Mouse (Mus musculus): Measurements from ENCODE around the gene Park7. TPM values are rescaled to one million over a fixed set of nuclear protein-coding genes. Genes with fewer than 3 reads are reported as not detected.
"Not testable (repeated sequence)": the region's sequence is repeated elsewhere in the genome, so short reads cannot be mapped to it uniquely, and the experiment has no call there.

Park7 gene
- total RNA-seq, 1 experiment = 393 TPM

- H3K27ac ChIP-seq (ENCODE audit: insufficient read depth, low read depth, low read length, poor library complexity, severe bottlenecking) = no peak overlapping the region
- in situ Hi-C loops (cut with MboI; ENCODE audit: low sequenced_read_pairs in 2 of 2, unreplicated experiment in 2 of 2) = no loop called here
- H3K4me3 ChIP-seq (ENCODE audit: insufficient read depth in 1 of 2, low read depth in 1 of 2, low read length in 2 of 2, poor library complexity in 1 of 2, severe bottlenecking in 1 of 2) = peak overlapping the region; percentile 71 to 73
- H3K9me3 ChIP-seq (ENCODE audit: control insufficient read depth, insufficient read depth, low read depth, low read length) = no peaks in the 10 kb centered on the region
- TF ChIP-seq ZNF384 (IDR thresholded peaks at IDR 0.05; ENCODE audit: low read depth, low read length) = no peak
- no peak for TF ChIP-seq CHD2 (IDR thresholded peaks at IDR 0.05; ENCODE audit: low read depth, low read length)
- TF ChIP-seq HCFC1 (IDR thresholded peaks at IDR 0.05; ENCODE audit: borderline replicate concordance, insufficient read depth, low read length) = no peak
- TF ChIP-seq MAFK (IDR thresholded peaks at IDR 0.05; ENCODE audit: insufficient read depth, low read depth, low read length) = no peak
- no peak for TF ChIP-seq ZC3H11A (IDR thresholded peaks at IDR 0.05; ENCODE audit: borderline replicate concordance, low read depth, low read length)
- peak overlapping the region; percentile 83 for H3K9ac ChIP-seq (ENCODE audit: insufficient read depth, low read depth, low read length, poor library complexity, severe bottlenecking)
- H3K36me3 ChIP-seq (ENCODE audit: control insufficient read depth, insufficient read depth, low read length, poor library complexity, severe bottlenecking) = no peaks in the 10 kb centered on the region
- H3K4me1 ChIP-seq (ENCODE audit: control insufficient read depth in 2 of 2, insufficient read depth in 2 of 2, low read length in 2 of 2, poor library complexity in 1 of 2) = peaks cover 0 to 4% of the 10 kb centered on the region in 2 experiments; a peak in 2 of 4 replicates
- no peak for DNase-seq (ENCODE audit: low read depth, low spot score)
Measured at GRCm38 (mm10) chr4:150913743-150914142, 494 bp downstream of the Park7 start.

- Histone ChIP-seq H3K4me3 (ENCODE audit: insufficient read depth in 1 of 2, low read depth in 1 of 2, low read length in 2 of 2, poor library complexity in 1 of 2, severe bottlenecking in 1 of 2) (peak overlapping the region in 1 of 2 experiments; percentile 15; a peak in 1 of 4 replicates), H3K9ac (ENCODE audit: insufficient read depth, low read depth, low read length, poor library complexity, severe bottlenecking) (peak overlapping the region; percentile 61; the same call in 1 of the 2 replicates), H3K4me1 (ENCODE audit: control insufficient read depth in 2 of 2, insufficient read depth in 2 of 2, low read length in 2 of 2, poor library complexity in 1 of 2) (peaks cover 0 to 11% of the 10 kb centered on the region in 2 experiments; a peak in 2 of 4 replicates), H3K36me3 (ENCODE audit: control insufficient read depth, insufficient read depth, low read length, poor library complexity, severe bottlenecking) (peaks cover 19% of the 10 kb centered on the region), H3K9me3 (ENCODE audit: control insufficient read depth, insufficient read depth, low read depth, low read length) (no peaks in the 10 kb centered on the region), H3K27ac (ENCODE audit: insufficient read depth, low read depth, low read length, poor library complexity, severe bottlenecking) (peak overlapping the region; percentile 12; the same call in 1 of the 2 replicates)
- in situ Hi-C loops (cut with MboI; ENCODE audit: low sequenced_read_pairs in 2 of 2, unreplicated experiment in 2 of 2) = no loop called here
- TF ChIP-seq ZC3H11A (IDR thresholded peaks at IDR 0.05; ENCODE audit: borderline replicate concordance, low read depth, low read length) = no peak; the same call in 1 of the 2 replicates
- TF ChIP-seq MAFK (IDR thresholded peaks at IDR 0.05; ENCODE audit: insufficient read depth, low read depth, low read length) = no peak
- no peak for TF ChIP-seq HCFC1 (IDR thresholded peaks at IDR 0.05; ENCODE audit: borderline replicate concordance, insufficient read depth, low read length)
- no peak for TF ChIP-seq CHD2 (IDR thresholded peaks at IDR 0.05; ENCODE audit: low read depth, low read length)
- no peak for TF ChIP-seq ZNF384 (IDR thresholded peaks at IDR 0.05; ENCODE audit: low read depth, low read length)
- DNase-seq (ENCODE audit: low read depth, low spot score) = no peak
Measured at GRCm38 (mm10) chr4:150910164-150910951, 3.9 kb downstream of the Park7 start.

- peak; percentile 99 for DNase-seq (ENCODE audit: low read depth, low spot score)
- Histone ChIP-seq H3K27ac (ENCODE audit: insufficient read depth, low read depth, low read length, poor library complexity, severe bottlenecking) (peak overlapping the region; percentile 64), H3K9ac (ENCODE audit: insufficient read depth, low read depth, low read length, poor library complexity, severe bottlenecking) (peak overlapping the region; percentile 93), H3K4me3 (ENCODE audit: insufficient read depth in 1 of 2, low read depth in 1 of 2, low read length in 2 of 2, poor library complexity in 1 of 2, severe bottlenecking in 1 of 2) (peak overlapping the region; percentile 75 to 92), H3K36me3 (ENCODE audit: control insufficient read depth, insufficient read depth, low read length, poor library complexity, severe bottlenecking) (peaks cover 22% of the 10 kb centered on the region), H3K4me1 (ENCODE audit: control insufficient read depth in 2 of 2, insufficient read depth in 2 of 2, low read length in 2 of 2, poor library complexity in 1 of 2) (peaks cover 0 to 9% of the 10 kb centered on the region in 2 experiments; a peak in 2 of 4 replicates), H3K9me3 (ENCODE audit: control insufficient read depth, insufficient read depth, low read depth, low read length) (no peaks in the 10 kb centered on the region)
- no peak for TF ChIP-seq ZNF384 (IDR thresholded peaks at IDR 0.05; ENCODE audit: low read depth, low read length)
- TF ChIP-seq CHD2 (IDR thresholded peaks at IDR 0.05; ENCODE audit: low read depth, low read length) = no peak
- TF ChIP-seq ZC3H11A (IDR thresholded peaks at IDR 0.05; ENCODE audit: borderline replicate concordance, low read depth, low read length) = no peak
- TF ChIP-seq MAFK (IDR thresholded peaks at IDR 0.05; ENCODE audit: insufficient read depth, low read depth, low read length) = no peak
- no peak for TF ChIP-seq HCFC1 (IDR thresholded peaks at IDR 0.05; ENCODE audit: borderline replicate concordance, insufficient read depth, low read length)
- in situ Hi-C loops (cut with MboI; ENCODE audit: low sequenced_read_pairs in 2 of 2, unreplicated experiment in 2 of 2) = loop anchor here in 1 of 2 experiments (10.0 kb wide), 1 partner anchor 255 kb away; the partner anchor contains the start of gene Slc45a1
Measured at GRCm38 (mm10) chr4:150909451-150910156, 4.6 kb downstream of the Park7 start.

- not testable (repeated sequence) for H3K9me3 ChIP-seq (ENCODE audit: control insufficient read depth, insufficient read depth, low read depth, low read length); DNase-seq (ENCODE audit: low read depth, low spot score); H3K27ac ChIP-seq (ENCODE audit: insufficient read depth, low read depth, low read length, poor library complexity, severe bottlenecking)
- in situ Hi-C loops (cut with MboI; ENCODE audit: low sequenced_read_pairs in 2 of 2, unreplicated experiment in 2 of 2) = loop anchor here in 1 of 2 experiments (10.0 kb wide), 1 partner anchor 254 kb away; the partner anchor contains the start of gene Slc45a1
- H3K4me3 ChIP-seq (ENCODE audit: insufficient read depth in 1 of 2, low read depth in 1 of 2, low read length in 2 of 2, poor library complexity in 1 of 2, severe bottlenecking in 1 of 2) = peak overlapping the region; percentile 13 to 37; a peak in 3 of 4 replicates
- peak; percentile 78 for TF ChIP-seq MAFK (IDR thresholded peaks at IDR 0.05; ENCODE audit: insufficient read depth, low read depth, low read length)
- peak overlapping the region; percentile 57; the same call in 1 of the 2 replicates for H3K9ac ChIP-seq (ENCODE audit: insufficient read depth, low read depth, low read length, poor library complexity, severe bottlenecking)
- H3K4me1 ChIP-seq (ENCODE audit: control insufficient read depth in 2 of 2, insufficient read depth in 2 of 2, low read length in 2 of 2, poor library complexity in 1 of 2) = peaks cover 0 to 11% of the 10 kb centered on the region in 2 experiments; a peak in 2 of 4 replicates
- peaks cover 29% of the 10 kb centered on the region for H3K36me3 ChIP-seq (ENCODE audit: control insufficient read depth, insufficient read depth, low read length, poor library complexity, severe bottlenecking)
Measured at GRCm38 (mm10) chr4:150908512-150908911, 5.7 kb downstream of the Park7 start.
